Mouse (Mus musculus) liver, embryonic 14.5 days (tissue): ENCODE results near the gene Slc13a4.

Experiments
- CTCF ChIP-seq: IDR thresholded peaks from 2 replicates; pipeline ENCODE4 v1.5.1; 2016; ENCODE audit warnings: antibody characterized with exemption, low read depth, control low read depth
- EP300 ChIP-seq: IDR thresholded peaks from 2 replicates; pipeline ENCODE4 v1.6.1; 2016; ENCODE audit warnings: antibody characterized with exemption, low read depth

- TF ChIP-seq CTCF (no peak), EP300 (no peak)
Observed at GRCm38 (mm10) chr6:35313520-35313919, 5.6 kb upstream of the Slc13a4 start.
